Mouse (Mus musculus): ENCODE data around the gene Rab4b.

GRCm38 (mm10) chr7:27193731-27194130 is 15.0 kb upstream of the Rab4b start:
- TF ChIP-seq POLR2A (IDR thresholded peaks at IDR 0.05; ENCODE audit: control insufficient read depth, low read depth, low read length) (no peak), CTCF (IDR thresholded peaks at IDR 0.05; ENCODE audit: control insufficient read depth, insufficient read depth, insufficient replicate concordance, low read depth, low read length) (no peak)
